Comparison of ENCODE assay signal across 9 mouse cellular contexts in genomic region chr10:80792175-80793032, GRCm38 (mm10). TPM values are rescaled to one million over a fixed set of nuclear protein-coding genes. Genes with fewer than 3 reads are reported as not detected.
DNase-seq lines count a peak whose midpoint lies in the region; ATAC-seq lines count a peak whose summit lies in the region.
"Had no signal": no experiment of that assay in that cellular context is flagged by ENCODE, and none has a peak within 500 bp of the region (broad histone marks: within the 10 kb centered on the region; RNA-seq: fewer than 3 reads in every experiment).

No protein-coding gene starts in this region.

- H3K9ac ChIP-seq in hindbrain, embryonic 16.5 days (ENCODE audit: low read depth, low read length): no peak overlapping the region
- H3K9ac ChIP-seq in hindbrain, embryonic 12.5 days: no peak overlapping the region
- no peak overlapping the region for H3K9ac ChIP-seq in forebrain, embryonic 15.5 days (replicated peaks)
- no peak overlapping the region for H3K9ac ChIP-seq in intestine, embryonic 16.5 days (ENCODE audit: low read depth, low read length)
- H3K9ac ChIP-seq in intestine, embryonic 15.5 days: no peak overlapping the region
- H3K9ac ChIP-seq: limb, embryonic 15.5 days had no signal

- DNase-seq in CD4-positive helper T cell, adult 2 months (ENCODE audit: low read depth, low spot score): peak; percentile 30
- peak; percentile 42 for DNase-seq in R1 (ENCODE audit: low read depth, low spot score)
- no peak for DNase-seq in adrenal gland, adult 18-20 months (ENCODE audit: low spot score in 2 of 2)

- peaks cover 51% of the 10 kb centered on the region for H3K36me3 ChIP-seq in hindbrain, embryonic 16.5 days (ENCODE audit: control insufficient read depth, insufficient read depth, low read length)
- H3K36me3 ChIP-seq in hindbrain, embryonic 12.5 days: peaks cover 87% of the 10 kb centered on the region
- H3K36me3 ChIP-seq in forebrain, embryonic 15.5 days: peaks cover 87% of the 10 kb centered on the region
- peaks cover 50% of the 10 kb centered on the region for H3K36me3 ChIP-seq in intestine, embryonic 16.5 days (ENCODE audit: control insufficient read depth, insufficient read depth, low read length)
- H3K36me3 ChIP-seq in intestine, embryonic 15.5 days: peaks cover 66% of the 10 kb centered on the region

- peak; percentile 18; the same call in 1 of the 2 replicates for ATAC-seq in hindbrain, embryonic 16.5 days
- no peak for ATAC-seq in hindbrain, embryonic 12.5 days (ENCODE audit: low FRiP score)
- no peak; the same call in 1 of the 2 replicates for ATAC-seq in forebrain, embryonic 15.5 days (replicated peaks)
- no peak for ATAC-seq in intestine, embryonic 16.5 days
- no peak for ATAC-seq in intestine, embryonic 15.5 days

- H3K27me3 ChIP-seq in hindbrain, embryonic 16.5 days (replicated peaks; ENCODE audit: control insufficient read depth, insufficient read depth, low read length): no peaks in the 10 kb centered on the region
- H3K27me3 ChIP-seq in hindbrain, embryonic 12.5 days: no peaks in the 10 kb centered on the region
- H3K27me3 ChIP-seq in forebrain, embryonic 15.5 days: no peaks in the 10 kb centered on the region
- H3K27me3 ChIP-seq in intestine, embryonic 16.5 days (replicated peaks; ENCODE audit: control insufficient read depth, insufficient read depth, low read length): no peaks in the 10 kb centered on the region
- no peaks in the 10 kb centered on the region for H3K27me3 ChIP-seq in intestine, embryonic 15.5 days (replicated peaks)
- H3K27me3 ChIP-seq: limb, embryonic 15.5 days had no signal

- H3K4me3 ChIP-seq in hindbrain, embryonic 16.5 days (ENCODE audit: low read length): no peak overlapping the region
- no peak overlapping the region for H3K4me3 ChIP-seq in hindbrain, embryonic 12.5 days
- H3K4me3 ChIP-seq in forebrain, embryonic 15.5 days: no peak overlapping the region
- H3K4me3 ChIP-seq in intestine, embryonic 16.5 days (ENCODE audit: low read length): no peak overlapping the region
- no peak overlapping the region for H3K4me3 ChIP-seq in intestine, embryonic 15.5 days (replicated peaks)
- H3K4me3 ChIP-seq: limb, embryonic 15.5 days had no signal

- no peak overlapping the region for H3K27ac ChIP-seq in hindbrain, embryonic 16.5 days (ENCODE audit: low read depth, low read length)
- no peak overlapping the region for H3K27ac ChIP-seq in hindbrain, embryonic 12.5 days
- H3K27ac ChIP-seq in forebrain, embryonic 15.5 days (replicated peaks): 0 out of 2 replicates have a peak overlapping the region, but pooled peaks have one; percentile 8
- H3K27ac ChIP-seq in intestine, embryonic 16.5 days (ENCODE audit: low read length): no peak overlapping the region; the same call in 1 of the 2 replicates
- H3K27ac ChIP-seq in intestine, embryonic 15.5 days: no peak overlapping the region
- H3K27ac ChIP-seq: limb, embryonic 15.5 days had no signal

- no peak overlapping the region for H3K4me2 ChIP-seq in hindbrain, embryonic 16.5 days (ENCODE audit: low read length)
- H3K4me2 ChIP-seq in hindbrain, embryonic 12.5 days (replicated peaks): no peak overlapping the region
- H3K4me2 ChIP-seq in forebrain, embryonic 15.5 days (replicated peaks): no peak overlapping the region
- H3K4me2 ChIP-seq in intestine, embryonic 16.5 days (ENCODE audit: low read depth, low read length): no peak overlapping the region
- no peak overlapping the region for H3K4me2 ChIP-seq in intestine, embryonic 15.5 days (replicated peaks)
- H3K4me2 ChIP-seq: limb, embryonic 15.5 days had no signal

- WGBS in hindbrain, embryonic 16.5 days: 68% methylated on average over 41 of the region's 41 CpGs
- 70% methylated on average over 41 of the region's 41 CpGs for WGBS in hindbrain, embryonic 12.5 days
- WGBS in forebrain, embryonic 15.5 days: 71% methylated on average over 41 of the region's 41 CpGs
- 67% methylated on average over 41 of the region's 41 CpGs for WGBS in intestine, embryonic 16.5 days
- 62% methylated on average over 41 of the region's 41 CpGs for WGBS in intestine, embryonic 15.5 days

- H3K9me3 ChIP-seq in hindbrain, embryonic 16.5 days (ENCODE audit: control insufficient read depth, low read length): no peaks in the 10 kb centered on the region
- H3K9me3 ChIP-seq in hindbrain, embryonic 12.5 days (replicated peaks): no peaks in the 10 kb centered on the region
- no peaks in the 10 kb centered on the region for H3K9me3 ChIP-seq in forebrain, embryonic 15.5 days
- H3K9me3 ChIP-seq in intestine, embryonic 16.5 days (ENCODE audit: control insufficient read depth, low read length): no peaks in the 10 kb centered on the region
- H3K9me3 ChIP-seq in intestine, embryonic 15.5 days: no peaks in the 10 kb centered on the region
- H3K9me3 ChIP-seq: limb, embryonic 15.5 days had no signal

- H3K4me1 ChIP-seq in hindbrain, embryonic 16.5 days (ENCODE audit: control insufficient read depth, insufficient read depth, low read depth, low read length): peaks cover 14% of the 10 kb centered on the region
- H3K4me1 ChIP-seq in hindbrain, embryonic 12.5 days: peaks cover 15% of the 10 kb centered on the region
- H3K4me1 ChIP-seq in forebrain, embryonic 15.5 days: peaks cover 17% of the 10 kb centered on the region
- peaks cover 18% of the 10 kb centered on the region for H3K4me1 ChIP-seq in intestine, embryonic 16.5 days (ENCODE audit: control insufficient read depth, insufficient read depth, low read length)
- H3K4me1 ChIP-seq in intestine, embryonic 15.5 days (replicated peaks): peaks cover 25% of the 10 kb centered on the region

RNA-seq across cellular contexts. Expression of gene Sf3a2, which starts 5.6 kb away (rescaled TPM):
- polyA plus RNA-seq in hindbrain, embryonic 16.5 days (2015; fragmentation: Nextera tagmentation; extraction: Ambion mirVana): 44.7 and 59.9 TPM in 2 replicates
- polyA plus RNA-seq in hindbrain, embryonic 12.5 days (2016; fragmentation: Nextera tagmentation; extraction: Ambion mirVana): 65.3 and 71.8 TPM in 2 replicates
- 60.2 and 62.6 TPM in 2 replicates for polyA plus RNA-seq in forebrain, embryonic 15.5 days (2015; fragmentation: Nextera tagmentation; extraction: Ambion mirVana)
- 62.3 and 63.0 TPM in 2 replicates for polyA plus RNA-seq in intestine, embryonic 16.5 days (2015; fragmentation: Nextera tagmentation; extraction: Ambion mirVana)
- polyA plus RNA-seq in intestine, embryonic 15.5 days (2015; fragmentation: Nextera tagmentation; extraction: Ambion mirVana): 63.7 and 69.7 TPM in 2 replicates
- total RNA-seq in adrenal gland, adult 18-20 months (2021): 10 to 100 TPM; 47.8 to 50.5 TPM

RNA-seq across cellular contexts. Expression of gene Plekhj1, which starts 6.0 kb away (rescaled TPM):
- polyA plus RNA-seq in hindbrain, embryonic 16.5 days (2015; fragmentation: Nextera tagmentation; extraction: Ambion mirVana): 129 and 140 TPM in 2 replicates
- 139 TPM in 2 replicates for polyA plus RNA-seq in hindbrain, embryonic 12.5 days (2016; fragmentation: Nextera tagmentation; extraction: Ambion mirVana)
- 140 and 154 TPM in 2 replicates for polyA plus RNA-seq in forebrain, embryonic 15.5 days (2015; fragmentation: Nextera tagmentation; extraction: Ambion mirVana)
- polyA plus RNA-seq in intestine, embryonic 16.5 days (2015; fragmentation: Nextera tagmentation; extraction: Ambion mirVana): 120 and 135 TPM in 2 replicates
- polyA plus RNA-seq in intestine, embryonic 15.5 days (2015; fragmentation: Nextera tagmentation; extraction: Ambion mirVana): 132 and 133 TPM in 2 replicates
- 10 to 100 TPM; 69.0 to 87.2 TPM for total RNA-seq in adrenal gland, adult 18-20 months (2021)

RNA-seq across cellular contexts. Expression of gene Amh, which starts 12.6 kb away (rescaled TPM):
- not detected in 2 replicates for polyA plus RNA-seq in hindbrain, embryonic 16.5 days (2015; fragmentation: Nextera tagmentation; extraction: Ambion mirVana)
- polyA plus RNA-seq in hindbrain, embryonic 12.5 days (2016; fragmentation: Nextera tagmentation; extraction: Ambion mirVana): not detected in 2 replicates
- 0.10 TPM in 2 replicates for polyA plus RNA-seq in forebrain, embryonic 15.5 days (2015; fragmentation: Nextera tagmentation; extraction: Ambion mirVana)
- 0.07 and 0.10 TPM in 2 replicates for polyA plus RNA-seq in intestine, embryonic 16.5 days (2015; fragmentation: Nextera tagmentation; extraction: Ambion mirVana)
- not detected in 2 replicates for polyA plus RNA-seq in intestine, embryonic 15.5 days (2015; fragmentation: Nextera tagmentation; extraction: Ambion mirVana)
- total RNA-seq in adrenal gland, adult 18-20 months (2021): 1 to 10 TPM in 1 of 2 experiments, under 1 TPM in 1; 0.83 to 1.5 TPM
- polyA plus RNA-seq: limb, embryonic 15.5 days had no signal

RNA-seq across cellular contexts. Expression of gene Jsrp1, which starts 20.9 kb away (rescaled TPM):
- polyA plus RNA-seq in hindbrain, embryonic 16.5 days (2015; fragmentation: Nextera tagmentation; extraction: Ambion mirVana): 1.1 and 1.2 TPM in 2 replicates
- polyA plus RNA-seq in hindbrain, embryonic 12.5 days (2016; fragmentation: Nextera tagmentation; extraction: Ambion mirVana): 0.83 and 1.7 TPM in 2 replicates
- polyA plus RNA-seq in forebrain, embryonic 15.5 days (2015; fragmentation: Nextera tagmentation; extraction: Ambion mirVana): 0.31 TPM in 1 of 2 replicates, not detected in the other
- 0.70 and 0.82 TPM in 2 replicates for polyA plus RNA-seq in intestine, embryonic 16.5 days (2015; fragmentation: Nextera tagmentation; extraction: Ambion mirVana)
- polyA plus RNA-seq in intestine, embryonic 15.5 days (2015; fragmentation: Nextera tagmentation; extraction: Ambion mirVana): 0.88 and 1.2 TPM in 2 replicates
- total RNA-seq in adrenal gland, adult 18-20 months (2021): 1 to 10 TPM; 4.0 to 7.3 TPM

RNA-seq across cellular contexts. Expression of gene Oaz1, which starts 34.1 kb away (rescaled TPM):
- 1,272 and 1,293 TPM in 2 replicates for polyA plus RNA-seq in hindbrain, embryonic 16.5 days (2015; fragmentation: Nextera tagmentation; extraction: Ambion mirVana)
- 1,255 and 1,389 TPM in 2 replicates for polyA plus RNA-seq in hindbrain, embryonic 12.5 days (2016; fragmentation: Nextera tagmentation; extraction: Ambion mirVana)
- polyA plus RNA-seq in forebrain, embryonic 15.5 days (2015; fragmentation: Nextera tagmentation; extraction: Ambion mirVana): 1,419 and 1,463 TPM in 2 replicates
- polyA plus RNA-seq in intestine, embryonic 16.5 days (2015; fragmentation: Nextera tagmentation; extraction: Ambion mirVana): 1,610 and 1,714 TPM in 2 replicates
- 1,393 and 1,601 TPM in 2 replicates for polyA plus RNA-seq in intestine, embryonic 15.5 days (2015; fragmentation: Nextera tagmentation; extraction: Ambion mirVana)
- total RNA-seq in adrenal gland, adult 18-20 months (2021): 100 to 1,000 TPM; 903 to 981 TPM

Comparison
In these comparisons a context has a peak if more than half of its experiments do, and no peak if none do; other contexts are left out.
1. DNase-seq: peak in CD4-positive helper T cell, adult 2 months (single experiment) and R1 (single experiment); none in adrenal gland, adult 18-20 months (0 of 2).